Mouse (Mus musculus): ENCODE results near the gene Pi4k2a. TPM values are rescaled to one million over a fixed set of nuclear protein-coding genes. Genes with fewer than 3 reads are reported as not detected.

Pi4k2a gene
- 14.4 and 21.6 TPM in 2 replicates for polyA plus RNA-seq (2012; ENCODE audit: insufficient read depth, insufficient read length, missing spikeins)

DNA sequence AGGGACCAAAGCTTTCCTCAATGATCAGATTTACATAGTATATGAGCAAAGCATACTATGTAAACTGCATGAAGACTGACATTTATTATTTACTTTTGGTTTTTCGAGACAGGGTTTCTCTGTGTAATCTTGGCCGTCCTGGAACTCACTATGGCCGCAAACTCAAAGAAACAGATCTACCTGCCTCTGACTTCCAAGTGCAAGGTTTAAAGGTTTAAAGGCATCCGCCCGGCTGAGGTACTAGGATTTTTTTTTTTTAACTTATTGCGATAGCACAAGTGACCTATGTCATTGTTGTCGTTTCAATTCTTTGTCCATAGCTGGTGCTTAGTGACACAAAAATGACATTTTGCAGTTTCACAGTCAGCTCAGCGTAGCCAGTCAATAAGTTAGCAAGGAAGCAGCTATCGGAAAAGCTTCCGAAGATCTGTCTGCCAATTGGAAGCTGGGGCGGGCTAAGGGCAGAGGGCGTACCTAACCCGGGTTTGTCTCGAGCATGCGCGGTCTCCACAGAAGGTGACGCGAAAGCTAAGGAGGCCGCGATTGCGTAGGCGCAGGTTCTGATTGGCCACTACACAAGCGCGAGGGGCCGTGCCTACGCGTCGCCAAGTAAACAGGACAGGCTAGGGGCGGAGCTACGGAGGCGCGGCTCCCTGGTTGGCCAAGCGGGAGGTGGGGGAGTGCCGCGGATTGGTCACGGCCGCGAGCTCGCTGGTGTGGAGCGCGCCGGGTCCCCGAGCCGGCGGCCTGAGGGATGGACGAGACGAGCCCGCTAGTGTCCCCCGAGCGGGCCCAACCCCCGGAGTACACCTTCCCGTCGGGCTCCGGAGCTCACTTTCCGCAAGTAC, at the start of gene Pi4k2a:
Pi4k2a (plus strand) TSS at position 723 of the 848 bp plus-strand sequence.
- H3K27ac ChIP-seq (replicated peaks; ENCODE audit: low read depth, low read length): peak within 1 kb of the TSS; percentile 62
- peak within 1 kb of the TSS; percentile 75 for H3K4me3 ChIP-seq (ENCODE audit: insufficient read depth, low read depth, low read length)
- H3K4me1 ChIP-seq (ENCODE audit: control insufficient read depth, insufficient read depth, insufficient read length, low read length): peaks cover 3% of the 10 kb centered on the region; the same call in 1 of the 2 replicates

DNA sequence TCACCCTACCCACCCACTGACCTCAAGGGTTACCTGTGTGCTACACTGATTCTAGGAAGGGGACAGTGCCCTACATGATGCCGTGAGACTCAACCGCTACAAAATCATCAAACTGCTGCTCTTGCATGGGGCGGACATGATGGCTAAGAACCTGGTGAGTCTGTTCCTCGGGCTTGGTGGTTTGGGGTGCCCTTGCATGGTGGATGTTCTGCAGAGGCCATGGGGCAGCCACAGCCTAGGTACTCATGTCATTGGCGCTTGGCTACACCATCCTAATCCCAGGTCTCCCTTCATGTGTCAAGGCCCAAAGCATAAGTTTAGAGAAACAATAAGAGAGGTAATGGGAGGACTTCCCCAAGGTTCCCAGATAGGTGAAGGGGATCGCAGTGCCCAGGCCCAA, 46.3 kb upstream of the Pi4k2a start:
- Histone ChIP-seq H3K4me1 (ENCODE audit: control insufficient read depth, insufficient read depth, insufficient read length, low read length) (peaks cover 5% of the 10 kb centered on the region; the same call in 1 of the 2 replicates), H3K27ac (replicated peaks; ENCODE audit: low read depth, low read length) (no peak overlapping the region), H3K4me3 (ENCODE audit: insufficient read depth, low read depth, low read length) (no peak overlapping the region)

DNA sequence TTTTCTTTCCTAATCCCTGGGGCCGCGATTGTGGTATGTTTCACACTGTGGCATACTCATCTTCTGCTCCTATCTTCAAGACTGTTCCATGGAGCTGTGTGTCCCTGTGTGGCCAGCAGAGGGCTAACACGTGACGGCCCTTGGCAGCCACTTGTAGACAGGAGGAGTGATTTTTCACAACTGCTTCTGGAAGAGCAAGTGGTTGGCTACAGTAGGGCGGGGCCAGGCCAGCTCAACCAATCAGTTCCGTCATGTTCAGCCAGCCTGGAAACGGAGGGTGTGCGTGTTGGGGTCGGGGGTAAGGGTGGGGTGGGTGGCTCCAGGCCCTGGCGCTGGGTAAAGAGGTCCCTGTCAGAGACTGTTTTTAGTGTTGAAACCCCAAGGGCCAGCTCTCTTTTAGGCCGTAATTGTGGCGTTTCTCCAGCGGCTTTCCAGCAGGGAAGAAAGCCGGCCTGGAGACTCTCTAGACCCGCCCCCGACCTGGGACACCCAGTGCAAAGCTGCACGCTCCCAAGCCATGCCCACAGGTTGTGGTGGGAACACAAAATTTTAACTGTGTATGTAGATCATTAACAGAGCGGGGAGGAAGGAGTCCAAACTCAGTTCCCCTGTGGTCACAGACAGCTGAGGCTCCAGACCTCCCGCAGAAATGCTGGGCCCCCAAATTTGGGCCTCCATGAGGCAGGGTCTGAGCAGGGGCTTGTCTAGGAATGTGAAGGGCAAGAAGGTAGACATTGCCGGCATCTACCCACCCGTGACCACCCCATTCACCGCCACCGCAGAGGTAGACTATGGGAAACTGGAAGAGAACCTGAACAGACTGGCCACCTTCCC, 44.8 kb upstream of the Pi4k2a start, which contains the start of gene Hoga1:
Hoga1 (plus strand) TSS at position 342 of the 834 bp plus-strand sequence.
- no peak within 1 kb of the TSS for H3K27ac ChIP-seq (replicated peaks; ENCODE audit: low read depth, low read length)
- peaks cover 5% of the 10 kb centered on the region; the same call in 1 of the 2 replicates for H3K4me1 ChIP-seq (ENCODE audit: control insufficient read depth, insufficient read depth, insufficient read length, low read length)
- peak within 1 kb of the TSS; percentile 62 for H3K4me3 ChIP-seq (ENCODE audit: insufficient read depth, low read depth, low read length)

DNA sequence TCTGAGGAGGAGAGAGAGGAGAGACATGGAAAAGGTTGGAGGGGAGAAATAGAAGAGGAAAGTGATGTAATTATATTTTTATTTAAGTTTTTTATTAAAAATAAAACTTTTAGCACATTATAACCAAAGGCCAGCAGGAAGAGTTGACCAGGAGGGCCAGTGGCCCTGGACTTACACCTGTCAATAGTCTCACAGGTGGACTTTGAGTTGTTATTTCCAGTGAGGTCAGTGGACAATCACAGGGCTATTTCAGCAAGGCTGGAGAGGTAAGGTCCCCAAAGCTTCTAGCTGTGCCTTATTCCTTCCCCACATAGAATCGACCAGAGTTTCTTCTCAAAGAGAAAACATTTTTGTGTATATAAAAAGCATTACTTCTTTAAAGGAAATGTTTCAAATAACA, 40.0 kb upstream of the Pi4k2a start:
- H3K4me1 ChIP-seq (ENCODE audit: control insufficient read depth, insufficient read depth, insufficient read length, low read length): peaks cover 7% of the 10 kb centered on the region; the same call in 1 of the 2 replicates
- H3K27ac ChIP-seq (replicated peaks; ENCODE audit: low read depth, low read length): no peak overlapping the region

DNA sequence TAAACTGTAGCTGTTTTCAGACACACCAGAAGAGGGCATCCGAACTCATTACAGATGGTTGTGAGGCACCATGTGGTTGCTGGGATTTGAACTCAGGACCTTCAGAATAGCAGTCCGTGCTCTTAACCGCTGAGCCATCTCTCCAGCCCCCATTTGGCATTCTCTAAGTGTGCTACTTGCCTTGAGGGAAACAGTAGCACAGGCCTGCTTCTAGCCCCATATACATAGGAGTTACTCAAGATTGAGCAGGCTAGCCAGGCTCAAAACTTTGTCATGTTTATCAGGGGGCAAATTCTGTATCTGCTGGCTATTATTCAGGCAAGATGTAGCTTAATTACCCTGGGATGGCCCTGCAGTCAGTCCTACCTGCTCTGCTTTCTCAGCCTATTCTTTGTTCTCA, 38.9 kb upstream of the Pi4k2a start:
- H3K27ac ChIP-seq (replicated peaks; ENCODE audit: low read depth, low read length): no peak overlapping the region
- H3K4me3 ChIP-seq (ENCODE audit: insufficient read depth, low read depth, low read length): no peak overlapping the region
- H3K4me1 ChIP-seq (ENCODE audit: control insufficient read depth, insufficient read depth, insufficient read length, low read length): peaks cover 6% of the 10 kb centered on the region

More for the DNA sequence above, 40.0 kb upstream of the Pi4k2a start:
- no peak overlapping the region for H3K4me3 ChIP-seq (ENCODE audit: insufficient read depth, low read depth, low read length)

DNA sequence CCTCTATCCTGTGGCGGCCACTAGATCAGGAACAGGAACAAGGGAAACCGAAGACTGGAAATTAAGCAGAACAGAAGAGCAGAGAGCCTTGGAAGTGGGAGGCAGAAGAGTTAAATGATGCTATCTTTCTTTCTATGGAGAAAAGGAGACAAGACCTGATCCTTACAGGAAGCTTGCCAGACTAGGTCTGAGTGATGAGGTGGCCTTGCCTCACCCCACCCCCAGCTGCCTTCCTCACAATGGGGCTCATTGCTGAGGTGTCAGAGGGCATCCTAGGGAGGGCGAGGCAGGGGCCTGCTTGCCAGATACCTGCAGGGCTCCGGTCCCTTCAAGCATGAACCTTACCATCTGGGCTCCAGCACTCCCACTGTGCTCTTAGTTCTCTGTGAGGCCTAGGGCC, 38.3 kb upstream of the Pi4k2a start, which contains the start of gene 4933411K16Rik:
4933411K16Rik (plus strand) TSS at position 301 of the 400 bp plus-strand sequence.
- Histone ChIP-seq H3K4me3 (ENCODE audit: insufficient read depth, low read depth, low read length) (no peak within 1 kb of the TSS), H3K27ac (replicated peaks; ENCODE audit: low read depth, low read length) (no peak within 1 kb of the TSS), H3K4me1 (ENCODE audit: control insufficient read depth, insufficient read depth, insufficient read length, low read length) (peaks cover 6% of the 10 kb centered on the region)

DNA sequence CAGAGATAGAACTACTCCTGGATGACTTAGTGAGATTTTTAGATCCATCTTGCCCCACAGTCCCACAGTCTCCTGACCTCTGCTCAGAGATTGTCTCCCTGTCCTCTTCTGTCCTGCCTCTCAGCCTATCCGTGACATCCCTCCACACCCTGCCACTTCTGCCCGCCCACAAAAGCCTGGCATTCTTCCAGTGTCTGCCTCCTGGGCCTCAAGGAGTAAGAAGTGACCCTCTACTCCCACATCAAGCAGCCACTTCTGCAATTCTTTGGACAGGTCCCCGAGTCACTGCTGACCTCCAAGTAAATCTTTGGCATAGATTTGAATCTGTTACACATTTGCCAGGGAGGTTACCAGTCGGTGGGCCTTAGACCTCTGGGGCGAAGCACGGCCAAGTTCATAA, 36.0 kb upstream of the Pi4k2a start:
- no peak overlapping the region for H3K4me3 ChIP-seq (ENCODE audit: insufficient read depth, low read depth, low read length)
- H3K27ac ChIP-seq (replicated peaks; ENCODE audit: low read depth, low read length): no peak overlapping the region
- peaks cover 6% of the 10 kb centered on the region for H3K4me1 ChIP-seq (ENCODE audit: control insufficient read depth, insufficient read depth, insufficient read length, low read length)

DNA sequence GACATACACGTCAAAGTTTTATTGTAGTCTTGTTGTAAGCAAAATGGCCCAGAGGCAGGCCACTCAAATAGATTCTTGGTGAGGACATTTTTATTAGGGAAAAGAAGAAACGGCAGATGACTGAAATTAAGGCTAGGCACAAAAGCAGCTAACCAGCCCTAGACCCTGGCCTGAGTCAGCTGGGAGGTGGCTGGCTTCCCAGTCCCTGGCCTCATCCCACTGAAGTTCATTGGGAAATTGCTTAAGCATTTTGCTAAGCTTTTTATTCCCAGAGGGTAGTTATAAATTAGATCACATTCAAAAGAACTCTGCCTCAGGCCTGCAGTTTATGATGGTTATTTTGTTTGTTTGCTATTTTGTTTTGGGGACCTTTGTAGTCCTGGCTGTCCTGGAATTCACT, 34.4 kb upstream of the Pi4k2a start:
- Histone ChIP-seq H3K27ac (replicated peaks; ENCODE audit: low read depth, low read length) (no peak overlapping the region), H3K4me3 (ENCODE audit: insufficient read depth, low read depth, low read length) (no peak overlapping the region), H3K4me1 (ENCODE audit: control insufficient read depth, insufficient read depth, insufficient read length, low read length) (peaks cover 6% of the 10 kb centered on the region)

DNA sequence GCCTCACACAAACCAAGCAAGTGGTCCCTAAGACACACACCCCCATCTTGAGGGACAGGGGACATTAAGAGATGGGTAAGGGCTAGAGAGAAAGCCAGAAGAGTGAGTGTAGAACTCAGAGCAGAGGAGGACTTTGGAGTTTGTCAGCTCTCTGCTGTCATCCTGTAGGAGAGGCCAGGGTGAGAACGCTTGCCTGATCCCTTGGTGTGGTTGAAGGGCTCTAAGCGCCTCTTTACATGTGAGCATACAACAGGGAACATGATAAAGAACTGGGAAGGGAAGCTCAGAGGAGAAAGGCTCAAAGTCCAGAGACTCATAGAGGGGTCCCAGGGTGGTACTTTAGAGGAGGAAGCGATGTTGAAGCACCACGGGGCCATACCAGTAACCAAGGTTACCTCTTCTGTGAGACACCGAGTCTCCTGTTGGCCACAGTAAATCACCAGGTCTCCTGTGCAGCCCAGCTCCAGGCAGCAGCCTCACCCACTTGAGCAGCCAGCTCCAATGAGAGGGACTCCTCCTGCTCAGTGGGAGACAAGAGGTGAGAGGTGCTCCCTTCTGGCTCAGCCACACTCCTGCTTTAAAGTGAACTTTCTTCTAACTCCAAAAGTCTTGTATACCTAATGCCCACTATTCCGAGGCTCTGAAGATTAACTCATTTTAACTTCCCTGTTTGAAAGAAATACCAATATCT, 33.4 kb upstream of the Pi4k2a start:
- H3K4me3 ChIP-seq (ENCODE audit: insufficient read depth, low read depth, low read length): no peak overlapping the region
- peaks cover 6% of the 10 kb centered on the region for H3K4me1 ChIP-seq (ENCODE audit: control insufficient read depth, insufficient read depth, insufficient read length, low read length)
- no peak overlapping the region for H3K27ac ChIP-seq (replicated peaks; ENCODE audit: low read depth, low read length)

DNA sequence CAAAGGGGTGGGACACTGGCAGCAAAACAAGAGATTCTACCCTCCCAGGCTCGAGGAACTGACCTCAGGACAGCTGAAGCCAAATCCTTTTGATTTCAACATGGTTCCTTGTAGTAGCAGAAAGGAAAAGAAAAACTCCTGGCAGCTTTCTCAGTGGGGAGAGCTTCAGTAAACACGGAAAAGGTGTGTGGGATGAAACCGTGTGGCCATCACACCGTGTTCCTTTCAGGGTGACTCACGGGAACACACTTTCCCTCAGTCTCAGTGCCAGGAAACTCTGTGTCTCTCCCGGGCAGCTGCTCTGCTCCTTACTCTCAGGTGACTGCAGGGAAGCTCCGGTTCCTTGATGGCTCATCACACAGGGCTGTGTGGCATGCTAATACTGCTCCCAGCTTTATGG, 31.8 kb upstream of the Pi4k2a start:
- H3K4me1 ChIP-seq (ENCODE audit: control insufficient read depth, insufficient read depth, insufficient read length, low read length): peaks cover 6% of the 10 kb centered on the region
- no peak overlapping the region for H3K27ac ChIP-seq (replicated peaks; ENCODE audit: low read depth, low read length)
- no peak overlapping the region for H3K4me3 ChIP-seq (ENCODE audit: insufficient read depth, low read depth, low read length)

DNA sequence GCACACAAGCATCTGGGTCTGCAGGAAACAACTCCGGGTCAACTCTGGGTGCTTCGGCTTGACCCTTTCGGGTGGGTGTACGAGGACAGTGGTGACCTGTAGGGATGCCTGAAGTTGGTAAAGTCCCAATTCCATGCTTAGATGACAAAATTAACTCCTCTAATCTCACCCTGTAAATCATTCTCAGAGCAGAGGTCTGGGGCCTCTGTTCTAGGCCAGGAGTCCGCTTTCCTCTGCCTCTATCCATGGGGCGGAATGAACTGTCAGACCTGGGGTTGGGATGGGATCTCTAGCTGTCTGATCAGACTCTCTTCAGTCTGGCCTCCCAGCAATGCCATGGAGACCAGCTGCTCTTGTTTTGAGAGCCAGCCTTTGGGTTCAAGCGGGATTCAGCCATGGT, 28.8 kb upstream of the Pi4k2a start:
- no peak overlapping the region for H3K4me3 ChIP-seq (ENCODE audit: insufficient read depth, low read depth, low read length)
- no peak overlapping the region for H3K27ac ChIP-seq (replicated peaks; ENCODE audit: low read depth, low read length)
- no peaks in the 10 kb centered on the region for H3K4me1 ChIP-seq (ENCODE audit: control insufficient read depth, insufficient read depth, insufficient read length, low read length)

DNA sequence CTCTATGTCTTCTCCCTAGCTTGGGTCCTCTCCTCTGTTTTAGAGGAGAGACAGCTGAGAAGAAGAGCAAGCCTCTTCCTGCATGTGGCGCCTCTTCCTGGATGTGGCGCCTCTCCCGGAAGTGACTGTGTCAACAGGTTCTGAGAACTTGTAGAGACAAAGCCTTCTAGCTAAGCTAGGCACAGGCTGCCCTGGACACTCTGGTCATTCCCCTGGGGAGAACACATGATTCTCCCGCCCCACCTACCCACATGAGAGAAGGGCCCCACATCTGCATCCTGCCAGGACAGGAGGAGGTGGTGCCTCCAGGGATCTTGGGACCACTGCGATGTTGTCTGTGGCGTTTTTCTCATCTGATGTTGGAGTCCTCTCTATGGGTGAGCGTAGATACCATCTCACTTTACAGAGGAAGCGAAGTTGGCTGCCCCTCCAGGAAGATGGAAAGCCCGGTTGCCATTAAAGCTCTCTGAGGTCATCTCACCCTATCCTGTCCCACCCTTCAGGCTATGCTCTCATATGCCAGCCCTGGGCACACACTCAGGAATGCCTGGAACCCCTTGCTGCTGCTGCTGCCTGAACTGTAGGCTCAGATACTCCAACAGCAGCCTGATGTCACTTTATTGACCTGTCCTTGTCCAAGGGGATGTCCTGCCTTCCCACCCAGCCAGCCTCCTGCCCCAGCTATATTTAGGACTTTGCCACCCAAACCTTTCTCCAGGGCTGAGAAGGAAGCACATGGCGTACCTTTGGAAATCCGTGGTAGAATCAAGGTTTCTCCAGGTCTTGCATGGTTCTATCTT, 21.6 kb upstream of the Pi4k2a start:
- H3K27ac ChIP-seq (replicated peaks; ENCODE audit: low read depth, low read length): peak overlapping the region; percentile 44
- H3K4me3 ChIP-seq (ENCODE audit: insufficient read depth, low read depth, low read length): peak overlapping the region; percentile 37
- no peaks in the 10 kb centered on the region for H3K4me1 ChIP-seq (ENCODE audit: control insufficient read depth, insufficient read depth, insufficient read length, low read length)

DNA sequence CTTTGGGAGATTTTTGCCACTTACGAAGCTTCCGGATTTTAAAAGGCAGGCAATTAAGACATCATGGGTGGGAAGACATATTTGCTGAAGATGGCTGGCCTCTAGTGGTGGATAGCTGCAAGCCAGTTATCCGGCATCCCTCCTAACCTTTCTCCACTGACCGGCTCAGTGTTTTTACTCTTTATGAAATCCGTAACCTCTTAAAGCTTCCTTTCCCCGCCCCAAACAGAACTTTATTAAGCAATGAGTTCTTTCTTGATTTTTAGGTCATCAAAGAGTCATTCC, 21.1 kb upstream of the Pi4k2a start:
- Histone ChIP-seq H3K4me1 (ENCODE audit: control insufficient read depth, insufficient read depth, insufficient read length, low read length) (no peaks in the 10 kb centered on the region), H3K4me3 (ENCODE audit: insufficient read depth, low read depth, low read length) (peak overlapping the region; percentile 37), H3K27ac (replicated peaks; ENCODE audit: low read depth, low read length) (peak overlapping the region; percentile 44; the same call in 1 of the 2 replicates)

DNA sequence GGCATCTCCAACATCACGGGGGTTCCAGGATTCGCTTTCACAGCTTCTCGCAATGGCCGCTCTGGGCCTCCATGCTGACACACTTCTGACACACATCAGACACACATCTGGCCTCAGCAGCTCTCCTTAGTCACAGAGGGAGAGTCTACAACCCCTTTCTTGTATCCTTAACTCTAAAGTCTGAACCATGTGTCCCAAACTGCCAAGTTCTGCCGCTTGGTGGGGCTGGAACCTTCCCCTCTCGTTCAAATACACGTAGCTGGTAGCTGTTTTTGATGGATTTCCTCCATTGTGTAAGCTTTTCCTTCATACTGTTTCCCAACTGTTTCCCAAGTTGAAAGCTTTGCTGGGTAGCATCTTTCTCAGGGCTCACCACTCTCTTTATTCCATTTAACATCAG, 19.0 kb upstream of the Pi4k2a start:
- Histone ChIP-seq H3K4me1 (ENCODE audit: control insufficient read depth, insufficient read depth, insufficient read length, low read length) (no peaks in the 10 kb centered on the region), H3K27ac (replicated peaks; ENCODE audit: low read depth, low read length) (no peak overlapping the region), H3K4me3 (ENCODE audit: insufficient read depth, low read depth, low read length) (no peak overlapping the region)

All from brown adipose tissue, adult 24 weeks (tissue).